Mouse (Mus musculus) monocyte, adult 5-6 weeks (primary cell): ENCODE measurements around the gene Arsb. TPM values are rescaled to one million over a fixed set of nuclear protein-coding genes. Genes with fewer than 3 reads are reported as not detected.
A peak's percentile ranks its signal among the peaks of the same experiment; 100 is the strongest.
"Not testable (repeated sequence)": the region's sequence is repeated elsewhere in the genome, so short reads cannot be mapped to it uniquely, and the experiment has no call there.

Source experiments
- ATAC-seq: fragments of 153-309, 156-312 bp; replicated peaks from 2 replicates; pipeline ENCODE4 v1.8.0; 2017; ENCODE audit warnings: mild to moderate bottlenecking; ENCODE audit not compliant: low TSS enrichment, insufficient number of reproducible peaks, severe bottlenecking, poor library complexity, low FRiP score
- total RNA-seq: library from RNA; stranded (forward); fragments of 200-1000, 200-491, 200-594 nt; gene quantifications from 3 replicates; pipeline ENCODE4 v1.2.3, GENCODE M21; 2017

Arsb gene
- total RNA-seq, 1 experiment from 2014 or later: 21.5 TPM

DNA sequence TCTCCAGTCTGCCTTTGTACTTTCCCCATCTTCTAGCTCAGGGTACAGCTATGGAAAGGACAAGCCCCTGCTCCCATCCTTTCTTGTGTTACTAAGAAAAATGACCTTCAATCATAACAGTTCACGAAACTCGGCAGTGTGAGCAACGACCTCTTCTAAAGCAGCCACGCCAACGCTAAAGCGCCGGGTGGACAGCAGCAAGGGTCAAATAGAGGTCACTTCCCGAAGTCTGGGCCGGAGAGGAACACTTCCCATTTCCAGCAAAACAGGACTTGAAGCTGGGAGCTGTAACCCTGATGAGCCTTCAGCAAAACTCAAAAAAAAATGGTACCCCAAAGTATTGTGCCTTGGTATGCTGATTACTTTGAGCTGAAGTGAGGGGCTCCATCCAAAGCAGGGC is 179.6 kb downstream of the Arsb start:
- ATAC-seq: no peak

DNA sequence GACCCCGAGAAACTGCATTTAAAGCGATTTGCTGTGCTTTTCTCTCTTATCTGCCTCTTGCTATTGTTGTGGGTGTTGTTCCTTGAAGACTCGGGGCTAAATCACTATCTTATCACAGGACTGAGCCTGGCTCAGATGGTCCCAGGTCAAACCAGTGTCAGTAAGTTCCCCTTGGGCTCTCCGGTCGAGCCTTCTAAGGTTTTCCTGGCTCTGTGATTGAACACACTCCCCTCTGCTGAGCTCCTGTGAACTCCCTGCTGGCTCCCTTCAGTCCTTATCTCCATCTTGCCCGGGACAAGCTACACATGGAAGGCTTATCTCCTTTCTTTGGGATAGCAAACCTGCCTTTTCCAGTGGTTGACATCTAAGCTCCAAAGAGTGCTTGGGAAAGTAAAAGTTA is 180.1 kb downstream of the Arsb start:
- ATAC-seq: no peak

DNA sequence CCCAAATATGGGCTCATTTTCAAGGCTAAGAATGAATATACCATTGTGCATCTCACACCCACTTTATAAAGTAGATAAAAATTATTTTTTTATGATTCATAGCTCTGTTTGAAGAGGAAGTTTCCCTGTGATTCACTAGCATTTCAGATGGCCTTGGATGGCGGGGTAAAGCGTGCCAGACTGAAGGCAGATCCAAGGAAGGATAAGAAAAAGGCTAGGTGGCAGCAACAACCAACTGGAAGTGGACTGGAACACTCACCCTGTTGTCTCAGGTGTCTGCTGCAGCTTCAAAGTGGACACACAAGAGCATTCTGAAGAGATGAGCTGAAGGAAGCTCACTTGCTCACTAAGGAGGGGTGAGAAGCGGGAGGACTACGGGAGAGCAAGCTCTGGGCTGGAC is 181.0 kb downstream of the Arsb start:
- no peak for ATAC-seq

DNA sequence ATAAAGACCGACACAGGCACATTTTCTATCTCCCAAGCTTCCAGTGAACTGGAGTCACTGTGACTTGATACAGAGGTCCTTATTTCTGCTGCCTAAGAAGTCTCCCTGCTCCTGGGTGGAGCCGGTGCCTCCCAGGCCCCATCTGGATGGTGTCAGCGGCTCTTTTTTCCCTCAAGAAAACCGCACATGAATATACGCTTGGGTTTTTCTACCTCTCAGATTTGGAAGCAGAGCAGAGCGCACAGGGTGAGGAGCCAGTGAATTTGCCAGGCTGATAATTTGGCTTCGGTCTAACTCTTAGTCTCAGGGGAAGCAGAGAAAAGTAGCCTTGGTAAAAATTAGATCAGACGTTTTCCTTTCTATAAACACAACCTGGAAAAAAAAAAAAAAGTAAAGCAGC is 186.5 kb downstream of the Arsb start:
- no peak for ATAC-seq

DNA sequence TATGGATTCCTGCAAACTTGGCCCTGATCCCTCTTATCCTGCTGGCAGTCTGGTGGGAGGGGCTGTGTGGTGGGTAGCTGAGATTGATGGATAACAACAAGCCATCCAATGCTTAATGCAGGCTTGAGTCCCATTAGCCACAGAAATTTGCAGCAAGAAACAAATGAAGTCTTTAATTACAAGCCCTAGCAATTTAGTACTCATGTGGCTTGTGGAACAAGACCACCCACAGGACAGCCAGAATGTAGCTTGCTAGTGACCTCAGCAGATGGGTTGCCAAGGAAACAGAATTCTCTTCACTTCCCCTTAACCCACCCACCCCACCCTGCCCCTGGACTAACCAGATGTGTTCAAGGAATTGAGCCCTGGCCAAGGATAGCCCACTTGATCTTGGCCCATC is 194.8 kb downstream of the Arsb start:
- ATAC-seq: no peak

DNA sequence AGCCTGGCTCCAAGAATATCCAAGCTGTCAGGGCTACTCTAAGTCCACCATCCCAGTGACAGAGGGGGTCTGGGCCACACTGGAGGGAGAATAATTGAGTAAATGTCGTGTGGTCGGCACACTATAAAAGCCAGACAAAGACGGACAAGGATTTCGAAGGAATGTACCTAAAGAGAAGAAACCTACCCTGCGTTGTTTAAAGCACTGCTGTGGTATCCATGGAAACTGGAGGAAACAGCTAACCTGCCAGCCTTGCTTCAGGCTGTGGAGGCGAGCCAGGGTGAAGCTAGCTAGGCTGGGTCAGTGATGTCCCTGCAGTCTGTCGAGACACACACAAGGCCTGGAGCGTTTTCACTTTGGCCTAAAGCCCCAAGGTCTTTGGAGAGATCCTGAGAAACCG is 195.7 kb downstream of the Arsb start:
- no peak for ATAC-seq

DNA sequence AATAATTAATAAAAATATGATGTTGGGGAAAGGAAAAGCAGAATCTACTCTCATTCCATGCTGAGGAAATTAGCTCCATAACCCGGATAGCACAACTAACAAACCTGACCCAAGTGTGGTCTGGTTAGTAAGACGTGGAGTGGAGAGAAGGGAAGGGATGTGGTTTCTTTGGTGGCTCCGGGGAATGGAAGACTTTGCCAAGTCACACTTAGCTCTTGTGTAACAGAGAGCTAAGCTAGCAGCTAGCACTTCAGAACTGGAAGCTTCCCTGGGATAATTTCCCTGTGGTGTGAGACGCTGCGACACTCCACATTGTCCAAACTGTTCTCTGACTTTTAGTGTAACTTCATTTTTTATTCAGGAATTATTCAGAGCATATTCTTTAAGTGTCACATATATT is 198.7 kb downstream of the Arsb start:
- no peak for ATAC-seq

DNA sequence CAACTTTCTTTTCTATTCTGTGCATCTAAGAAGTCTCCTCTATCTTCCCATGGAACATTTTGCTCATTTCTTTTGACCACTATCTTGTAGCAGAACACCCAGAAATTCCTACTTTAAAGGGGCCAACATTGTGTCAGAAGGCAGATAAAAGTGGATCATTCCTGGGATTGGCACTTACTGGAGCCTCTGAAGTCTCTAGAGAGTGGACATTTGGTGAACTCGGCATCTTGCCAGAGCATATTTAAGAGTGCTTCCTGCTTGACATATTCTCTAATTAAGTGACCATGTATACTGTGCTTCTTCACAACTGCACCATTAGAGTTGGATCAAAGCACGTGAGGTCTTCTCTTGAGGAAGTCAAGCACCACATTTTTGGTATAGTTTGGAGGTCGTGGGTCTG is 201.0 kb downstream of the Arsb start:
- ATAC-seq: no peak

DNA sequence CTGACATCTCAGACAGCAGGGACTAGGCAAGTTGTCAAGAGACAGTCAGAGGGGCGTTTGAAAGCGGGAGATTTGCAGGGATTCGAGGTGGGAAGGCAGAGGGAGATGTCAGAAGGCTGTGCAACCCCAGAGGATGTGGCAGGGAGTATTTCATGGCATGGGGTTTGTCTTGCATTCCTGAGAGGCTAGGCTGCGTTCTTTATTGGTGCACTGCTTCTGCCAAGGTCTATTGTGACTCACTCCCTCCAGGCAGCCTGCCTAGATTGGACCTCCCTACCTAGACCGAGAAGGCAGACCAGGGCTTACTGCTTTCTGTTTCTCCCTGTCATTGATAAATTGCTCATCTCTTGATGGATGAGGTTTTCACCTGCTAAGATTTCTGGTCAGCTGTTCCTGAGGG is 204.2 kb downstream of the Arsb start:
- ATAC-seq: no peak

DNA sequence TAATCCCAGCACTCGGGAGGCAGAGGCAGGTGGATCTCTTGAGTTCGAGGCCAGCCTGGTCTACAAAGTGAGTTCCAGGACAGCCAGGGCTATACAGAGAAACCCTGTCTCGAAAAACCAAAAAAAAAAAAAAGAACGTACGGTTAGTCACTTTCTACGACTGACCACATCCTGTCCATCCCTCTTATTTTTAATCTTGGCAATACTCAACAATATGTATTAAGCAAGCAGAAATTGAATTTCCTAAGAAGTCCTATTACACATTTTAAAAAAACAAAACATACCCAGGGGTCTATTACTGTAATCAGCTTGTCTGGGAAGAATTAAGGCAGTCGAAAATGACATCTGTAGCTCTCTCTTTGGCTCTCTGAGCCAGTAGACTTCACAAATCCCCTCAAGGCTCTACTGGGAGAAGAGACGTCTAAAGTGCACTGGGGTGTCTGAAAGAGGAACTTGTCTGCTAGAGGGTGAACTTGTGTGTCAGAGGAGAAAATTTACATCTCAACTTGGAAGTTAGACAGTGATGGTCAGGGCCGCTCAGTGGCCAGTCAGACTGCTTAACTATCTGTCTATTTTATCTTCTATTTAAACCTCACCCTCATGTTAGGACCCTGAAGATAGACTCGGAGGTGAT is 205.6 kb downstream of the Arsb start:
- ATAC-seq: peak; percentile 69

DNA sequence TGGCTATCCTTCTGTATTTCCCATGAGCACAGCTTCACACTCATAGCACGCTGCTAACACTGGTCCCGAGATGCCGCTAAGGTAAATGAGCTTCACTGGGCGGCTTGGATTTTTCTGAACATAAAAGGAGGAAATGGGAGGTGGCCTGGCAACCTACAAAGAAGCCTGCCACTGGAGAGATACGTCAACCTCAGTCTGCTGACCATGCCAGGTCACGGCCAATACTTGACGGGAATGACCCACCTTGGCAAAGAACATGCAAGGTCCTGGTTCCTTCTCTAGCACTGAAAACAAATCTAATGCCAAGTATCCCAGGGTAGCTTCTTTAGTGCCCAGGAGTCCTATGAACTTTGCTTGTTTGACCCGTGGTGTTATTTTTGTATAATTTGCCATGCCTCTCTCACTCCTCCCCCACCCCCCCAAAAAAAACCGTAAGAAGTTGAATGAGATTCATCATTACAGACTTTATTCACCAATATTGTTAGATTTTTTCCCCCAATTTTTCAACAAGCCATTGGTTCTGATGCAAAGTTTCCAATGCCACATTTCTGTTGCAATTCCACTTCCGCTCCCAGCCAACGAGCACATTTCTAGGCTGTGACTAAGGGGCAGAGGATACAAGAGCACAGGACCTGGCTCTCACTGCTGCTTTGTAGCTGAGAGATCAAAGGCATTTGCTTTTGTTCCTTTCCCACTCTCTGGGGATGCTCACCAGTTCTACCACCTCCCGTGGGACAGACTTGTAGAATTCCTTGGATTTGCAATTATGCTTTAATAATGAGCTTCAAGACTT is 207.5 kb downstream of the Arsb start:
- no peak for ATAC-seq

DNA sequence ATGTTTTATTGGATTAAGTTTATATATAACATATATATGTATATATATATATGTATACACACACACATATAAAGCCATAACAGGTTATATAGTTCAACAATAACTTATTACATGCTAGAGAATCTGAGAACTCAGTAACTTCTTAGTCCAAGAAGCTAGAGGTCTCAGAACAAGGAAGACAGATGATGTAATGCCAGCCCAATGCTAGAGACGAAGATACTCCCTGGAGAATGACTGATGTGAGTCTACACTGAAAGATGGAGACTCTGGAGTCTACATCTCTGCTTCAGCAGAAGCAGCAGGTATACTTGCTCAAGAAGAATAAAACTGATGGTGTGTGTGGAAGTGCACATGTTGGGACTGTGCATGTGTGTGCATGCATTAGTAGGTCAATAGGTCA is 208.3 kb downstream of the Arsb start:
- no peak for ATAC-seq

DNA sequence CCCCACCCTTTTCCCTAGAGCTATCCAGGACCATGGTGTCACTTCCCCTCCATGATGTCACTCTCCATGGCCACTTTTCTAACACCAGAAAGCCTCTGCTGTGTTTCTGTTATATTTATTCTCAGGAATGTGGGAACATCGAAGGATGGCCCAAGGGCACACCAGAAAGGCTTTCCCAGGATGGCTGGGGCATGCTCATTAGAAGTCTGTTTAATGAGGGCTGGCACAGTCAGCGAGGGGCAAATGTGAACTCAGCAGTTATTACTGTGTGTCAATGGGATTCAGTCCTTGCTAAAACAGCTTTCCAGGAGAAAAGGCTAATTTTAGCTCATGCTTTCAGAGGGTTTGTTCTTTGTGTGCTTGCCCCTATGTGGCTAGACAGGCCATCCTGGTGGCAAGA is 213.1 kb downstream of the Arsb start:
- no peak for ATAC-seq

DNA sequence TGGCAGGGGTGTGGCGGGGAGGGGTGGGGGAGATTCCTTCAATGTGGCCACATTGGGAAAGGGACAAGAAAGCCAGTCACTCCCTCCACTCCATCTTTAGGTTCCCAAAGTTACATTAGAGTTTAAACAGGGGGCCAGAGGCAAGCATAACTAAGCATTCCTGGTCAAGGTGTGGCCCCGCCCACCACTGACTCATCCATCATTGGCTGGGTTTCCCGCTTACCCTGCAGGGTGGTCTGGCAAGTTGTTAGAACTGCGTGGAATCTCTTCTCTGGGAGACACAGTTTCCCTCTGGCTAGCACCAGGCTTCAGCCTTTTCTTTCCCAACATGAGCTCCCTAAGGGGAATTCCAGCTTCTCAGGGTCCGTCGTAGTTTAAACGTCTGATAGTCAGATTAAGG is 213.8 kb downstream of the Arsb start:
- ATAC-seq: no peak

DNA sequence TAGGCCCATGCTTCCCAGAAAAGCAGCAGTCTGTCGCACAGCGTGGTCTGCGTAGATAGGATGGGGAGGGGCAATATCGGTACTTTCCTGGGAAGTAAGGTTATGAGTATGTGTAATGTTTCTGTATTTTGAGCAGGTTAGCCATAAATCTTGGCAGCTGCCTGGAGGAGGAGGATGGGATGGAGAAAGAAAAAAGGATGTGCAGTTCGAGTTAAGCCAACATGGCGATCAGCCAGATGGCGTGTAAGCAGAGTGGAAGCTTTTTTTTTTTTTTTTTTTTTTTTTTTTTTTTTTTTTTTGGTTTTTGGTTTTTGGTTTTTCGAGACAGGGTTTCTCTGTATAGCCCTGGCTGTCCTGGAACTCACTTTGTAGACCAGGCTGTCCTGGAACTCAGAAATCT is 214.3 kb downstream of the Arsb start:
- not testable (repeated sequence) for ATAC-seq

DNA sequence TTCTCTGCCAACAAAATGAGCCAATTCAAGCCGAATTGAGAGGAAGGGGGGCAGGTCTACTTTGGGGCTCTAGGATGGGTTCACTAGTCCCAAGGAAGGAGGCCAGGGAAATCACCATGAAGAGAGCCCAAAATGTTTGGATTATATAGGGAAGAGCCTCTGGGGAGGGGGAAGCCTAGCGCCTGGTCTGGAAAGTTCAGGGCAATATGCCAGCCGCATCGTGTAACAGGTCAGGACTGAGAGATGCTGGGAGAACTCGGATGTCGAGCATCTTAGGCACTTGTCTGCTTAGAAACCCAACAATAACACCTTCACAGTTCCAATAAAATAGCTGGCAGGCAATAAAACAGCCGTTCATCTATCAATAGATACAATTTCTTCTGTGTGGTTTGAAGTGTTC is 216.2 kb downstream of the Arsb start:
- ATAC-seq: no peak

DNA sequence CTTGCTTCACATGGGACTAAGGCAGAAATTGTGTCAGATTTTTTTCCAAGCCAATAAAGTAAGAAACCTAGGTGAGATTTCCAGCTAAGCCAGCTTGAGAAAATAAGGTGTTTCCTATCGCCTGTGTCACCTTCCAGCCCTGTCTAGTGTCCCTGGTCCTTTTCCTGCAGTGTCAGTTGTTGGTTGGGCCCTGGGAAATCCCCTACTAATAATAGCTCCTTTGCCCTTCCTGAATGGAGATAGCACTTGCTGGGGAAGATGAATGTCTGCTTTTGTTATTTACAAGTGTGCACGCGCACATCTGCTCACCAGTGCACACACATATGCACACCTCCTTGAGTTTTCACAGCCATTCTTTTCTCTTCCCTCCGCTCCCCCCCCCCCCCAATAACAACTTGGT is 217.8 kb downstream of the Arsb start:
- no peak for ATAC-seq

DNA sequence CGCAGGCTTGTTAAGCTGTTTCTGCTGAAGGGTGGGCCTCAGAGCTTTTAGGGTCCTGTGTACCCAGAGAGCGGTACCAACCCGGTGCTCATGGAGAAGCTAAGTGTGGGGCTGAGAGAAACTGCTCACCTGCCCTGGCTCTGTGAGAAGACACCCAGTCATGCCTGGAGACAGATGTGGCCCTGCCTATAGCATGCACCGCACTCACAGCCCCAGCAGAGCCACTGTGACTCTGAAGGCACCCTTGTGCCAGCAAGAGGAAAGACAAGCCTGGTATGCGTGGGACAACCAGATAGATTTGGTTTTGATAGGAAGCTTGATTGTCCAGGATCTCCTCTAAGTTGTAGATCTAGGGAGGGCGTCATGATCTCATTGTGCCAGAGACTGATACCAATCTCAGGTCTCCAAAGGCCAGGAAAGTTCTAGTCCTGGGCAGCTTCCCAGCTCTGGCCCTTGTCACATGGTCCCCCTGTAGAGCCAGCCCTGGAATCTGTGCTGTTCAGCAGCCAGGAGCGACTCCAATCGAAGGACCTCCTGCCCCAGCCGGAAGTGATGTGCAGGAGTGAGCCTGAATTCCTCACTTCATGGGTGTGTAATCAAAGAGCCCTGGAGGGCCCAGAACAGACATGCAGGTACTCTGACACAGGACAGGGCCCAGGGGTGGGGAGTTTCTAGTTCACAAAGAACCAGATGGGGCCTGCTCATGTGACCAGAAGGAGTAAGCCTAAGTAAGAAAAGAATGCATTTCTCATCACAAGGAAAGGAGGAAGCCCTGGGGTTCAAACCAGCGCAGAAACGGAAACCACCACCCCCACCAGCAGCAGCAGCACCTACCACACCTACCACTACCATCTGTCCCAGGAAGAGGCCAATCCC is 218.5 kb downstream of the Arsb start:
- ATAC-seq: no peak

DNA sequence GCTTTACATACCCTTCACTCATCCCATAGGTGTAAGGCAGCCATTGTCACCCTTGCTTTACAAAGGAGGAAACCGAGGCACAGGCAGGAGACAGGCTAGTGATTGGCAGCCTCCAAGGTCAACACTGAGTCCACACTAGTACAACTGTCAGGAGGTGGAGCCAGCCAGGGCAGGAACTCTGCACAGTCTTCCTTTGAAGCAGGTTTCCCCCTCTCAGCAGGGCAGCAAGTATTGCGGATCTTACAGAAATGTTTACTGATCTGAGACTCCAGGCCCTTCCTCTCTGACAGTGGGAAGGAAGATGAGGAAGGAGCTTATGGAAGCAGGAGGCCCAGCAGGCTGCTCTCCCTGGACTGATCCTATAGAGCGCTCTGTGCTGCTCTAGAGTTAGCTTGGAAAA is 219.4 kb downstream of the Arsb start:
- ATAC-seq: no peak
